Mouse (Mus musculus): Measurements from ENCODE around the gene Slc7a15.

DNA sequence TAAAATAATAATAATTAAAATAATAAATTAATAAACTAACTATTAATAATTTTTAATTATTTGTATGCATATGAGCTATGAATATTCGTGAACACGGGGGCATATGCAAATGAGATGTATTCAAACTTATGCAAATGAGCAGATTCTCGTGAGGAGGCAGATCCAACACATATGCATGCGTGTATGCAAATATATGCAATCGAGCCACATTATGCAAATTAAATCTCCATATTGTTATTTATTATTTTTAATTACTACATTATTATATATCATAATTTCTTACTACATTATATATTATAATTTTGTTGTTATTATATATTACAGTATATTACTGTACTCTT is 21.8 kb upstream of the Slc7a15 start:
- TF ChIP-seq FLI1 (IDR thresholded peaks at IDR 0.05; ENCODE audit: low read length) (no peak), GATA1 (IDR thresholded peaks at IDR 0.05; ENCODE audit: borderline replicate concordance, low read length) (no peak)

All from megakaryocyte, embryonic 14.5 days (primary cell).